In the genomic region with DNA sequence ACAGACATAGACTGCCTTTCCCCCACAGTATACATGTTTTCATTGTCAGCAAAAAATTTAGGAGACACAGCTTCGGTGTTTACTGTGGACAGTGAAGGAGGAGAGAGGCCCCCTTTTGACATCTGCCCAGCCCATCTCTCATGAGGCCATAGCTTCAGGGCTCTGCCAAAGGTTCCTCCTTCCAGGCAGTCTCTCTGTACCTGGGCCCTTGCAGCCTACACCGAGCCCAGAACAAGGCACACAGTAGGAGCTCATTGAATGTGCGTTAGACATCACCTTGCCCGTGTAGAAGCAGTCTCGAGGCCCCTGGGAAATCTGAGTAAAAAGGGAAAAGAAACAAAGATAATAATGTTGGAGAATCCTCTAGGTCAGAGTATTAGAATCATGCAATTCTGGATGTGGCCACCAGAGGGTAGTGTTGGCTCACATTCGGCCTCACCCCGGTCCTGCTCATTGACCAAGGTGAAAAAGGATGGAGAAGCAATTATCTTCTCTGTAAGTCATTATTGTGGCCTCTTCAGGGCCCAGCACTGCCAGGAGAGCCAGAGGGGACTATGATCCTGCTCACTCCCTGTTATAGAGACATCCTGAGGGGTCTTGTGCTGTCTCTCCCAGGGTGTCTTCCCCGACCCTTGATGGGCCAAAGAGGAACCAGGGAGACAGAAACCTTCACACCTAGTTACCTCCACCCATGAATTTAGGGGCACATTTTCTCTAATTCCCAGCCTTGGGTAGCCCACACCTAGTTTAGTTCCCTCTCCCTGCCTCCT, we compare ENCODE assay signal across 8 mouse cellular contexts. TPM values are rescaled to one million over a fixed set of nuclear protein-coding genes. Genes with fewer than 3 reads are reported as not detected.
DNase-seq lines count a peak whose midpoint lies in the region; ATAC-seq lines count a peak whose summit lies in the region.

No protein-coding gene starts in this region.

- WGBS in hindbrain, embryonic 16.5 days = 17% methylated on average over 8 of the region's 8 CpGs

- H3K27me3 ChIP-seq in hindbrain, embryonic 16.5 days (replicated peaks; ENCODE audit: control insufficient read depth, insufficient read depth, low read length) = no peaks in the 10 kb centered on the region

- H3K9ac ChIP-seq in hindbrain, embryonic 16.5 days (ENCODE audit: low read depth, low read length) = peak overlapping the region; percentile 31

- no peaks in the 10 kb centered on the region for H3K36me3 ChIP-seq in hindbrain, embryonic 16.5 days (ENCODE audit: control insufficient read depth, insufficient read depth, low read length)

- H3K27ac ChIP-seq in hindbrain, embryonic 16.5 days (ENCODE audit: low read depth, low read length) = peak overlapping the region; percentile 23; the same call in 1 of the 2 replicates

- DNase-seq in CD4-positive, CD25-positive, alpha-beta regulatory T cell, adult 2 months (ENCODE audit: low read depth, low spot score) = peak; percentile 82
- DNase-seq in cerebellum, adult 9-11 months = peak; percentile 81
- peak; percentile 60 to 67 for DNase-seq in layer of hippocampus, postnatal 36 days
- DNase-seq in mesoderm, embryonic 11.5 days (ENCODE audit: low read depth, low spot score) = peak; percentile 79
- DNase-seq in right cerebral cortex, postnatal 4 days = peak; percentile 77

- H3K4me2 ChIP-seq in hindbrain, embryonic 16.5 days (ENCODE audit: low read length) = no peak overlapping the region

- ATAC-seq in CD4-positive, CD25-positive, alpha-beta regulatory T cell, adult 4 months = no peak
- ATAC-seq in frontal cortex, adult (ENCODE audit: low TSS enrichment) = peak; percentile 61; the same call in 1 of the 2 replicates
- ATAC-seq in hindbrain, embryonic 16.5 days = peak; percentile 51

- peaks cover 6% of the 10 kb centered on the region for H3K4me1 ChIP-seq in hindbrain, embryonic 16.5 days (ENCODE audit: control insufficient read depth, insufficient read depth, low read depth, low read length)

- H3K9me3 ChIP-seq in hindbrain, embryonic 16.5 days (ENCODE audit: control insufficient read depth, low read length) = no peaks in the 10 kb centered on the region

- H3K4me3 ChIP-seq in hindbrain, embryonic 16.5 days (ENCODE audit: low read length) = no peak overlapping the region

RNA-seq across cellular contexts. Expression of a gene that starts 6.5 kb away (rescaled TPM):
- under 1 TPM in 1 of 2 experiments, not detected in 1; 0.50 TPM for polyA plus RNA-seq in CD4-positive, CD25-positive, alpha-beta regulatory T cell, adult 4 months (2017; shearing (Covaris generic))
- 316 and 333 TPM in 2 replicates for polyA plus RNA-seq in hindbrain, embryonic 16.5 days (2015; fragmentation: Nextera tagmentation; extraction: Ambion mirVana)
- total RNA-seq in layer of hippocampus, postnatal 36 days (2021) = 100 to 1,000 TPM; 148 to 154 TPM

RNA-seq across cellular contexts. Expression of a gene that starts 28.2 kb away (rescaled TPM):
- polyA plus RNA-seq in CD4-positive, CD25-positive, alpha-beta regulatory T cell, adult 4 months (2017; shearing (Covaris generic)) = not detected
- 0.52 TPM in 1 of 2 replicates, not detected in the other for polyA plus RNA-seq in hindbrain, embryonic 16.5 days (2015; fragmentation: Nextera tagmentation; extraction: Ambion mirVana)
- total RNA-seq in layer of hippocampus, postnatal 36 days (2021) = not detected

RNA-seq across cellular contexts. Expression of a gene that starts 35.2 kb away (rescaled TPM):
- 1 to 10 TPM in 1 of 2 experiments, under 1 TPM in 1; 0.32 to 1.9 TPM for polyA plus RNA-seq in CD4-positive, CD25-positive, alpha-beta regulatory T cell, adult 4 months (2017; shearing (Covaris generic))
- 68.8 and 77.7 TPM in 2 replicates for polyA plus RNA-seq in hindbrain, embryonic 16.5 days (2015; fragmentation: Nextera tagmentation; extraction: Ambion mirVana)
- 10 to 100 TPM; 36.5 to 39.8 TPM for total RNA-seq in layer of hippocampus, postnatal 36 days (2021)

RNA-seq across cellular contexts. Expression of a gene that starts 42.7 kb away (rescaled TPM):
- polyA plus RNA-seq in CD4-positive, CD25-positive, alpha-beta regulatory T cell, adult 4 months (2017; shearing (Covaris generic)) = 1,000 to 10,000 TPM; 1,870 to 3,129 TPM
- polyA plus RNA-seq in hindbrain, embryonic 16.5 days (2015; fragmentation: Nextera tagmentation; extraction: Ambion mirVana) = 1,208 and 1,248 TPM in 2 replicates
- total RNA-seq in layer of hippocampus, postnatal 36 days (2021) = 100 to 1,000 TPM; 775 to 777 TPM

RNA-seq across cellular contexts. Expression of a gene that starts 52.2 kb away (rescaled TPM):
- not detected for polyA plus RNA-seq in CD4-positive, CD25-positive, alpha-beta regulatory T cell, adult 4 months (2017; shearing (Covaris generic))
- polyA plus RNA-seq in hindbrain, embryonic 16.5 days (2015; fragmentation: Nextera tagmentation; extraction: Ambion mirVana) = 21.5 and 25.5 TPM in 2 replicates
- 1 to 10 TPM; 8.7 to 9.4 TPM for total RNA-seq in layer of hippocampus, postnatal 36 days (2021)

Comparison
In these comparisons a context has a peak if more than half of its experiments do, and no peak if none do; other contexts are left out.
1. RNA of a gene that starts 6.5 kb away (polyA plus RNA-seq): 316 to 333 TPM in hindbrain, embryonic 16.5 days; 0.50 TPM in CD4-positive, CD25-positive, alpha-beta regulatory T cell, adult 4 months; every median in the first group is over 100 times any median in the second.
2. RNA of a gene that starts 35.2 kb away (polyA plus RNA-seq): 68.8 to 77.7 TPM in hindbrain, embryonic 16.5 days; 0.32 to 1.9 TPM in CD4-positive, CD25-positive, alpha-beta regulatory T cell, adult 4 months; every median in the first group is over 10 times any median in the second.
3. Peak in every context shown above with its lines, with median percentiles within 50 percentile points of each other: DNase-seq.